Mouse (Mus musculus) embryonic fibroblast, embryonic 13.5 days (primary cell): Measurements from ENCODE around the gene Tex26.

ENCODE experiments used
- CTCF ChIP-seq: IDR thresholded peaks from 2 replicates; pipeline ENCODE4 v1.5.1; 2011; ENCODE audit warnings: mild to moderate bottlenecking, control low read depth, low read length, moderate library complexity, borderline replicate concordance; ENCODE audit not compliant: insufficient read depth
- POLR2A ChIP-seq: IDR thresholded peaks from 2 replicates; pipeline ENCODE4 v1.6.1; 2011; ENCODE audit warnings: low read depth, mild to moderate bottlenecking, control low read depth, low read length, moderate library complexity

GRCm38 (mm10) chr5:149430943-149431342, 8.5 kb upstream of the Tex26 start:
- TF ChIP-seq CTCF (no peak), POLR2A (no peak)
